Mouse (Mus musculus) liver, embryonic 11.5 days (tissue): Measurements from ENCODE around the gene Nipa2. TPM values are rescaled to one million over a fixed set of nuclear protein-coding genes. Genes with fewer than 3 reads are reported as not detected.

Experiments
- ATAC-seq: fragments of 200-750 bp; cut with Nextera tagmentation; replicated peaks from 2 replicates; pipeline ENCODE4 v1.8.0; 2017; ENCODE audit warnings: moderate number of reproducible peaks, mild to moderate bottlenecking, moderate TSS enrichment, moderate library complexity; ENCODE audit not compliant: low FRiP score
- DNase-seq: peaks from one replicate; pipeline ENCODE4 v3.0.0-alpha.2; 2017; ENCODE audit warnings: low spot score
- H3K27ac ChIP-seq: fragments of 300-500 bp; sonication (generic); 2 replicates; pipeline ENCODE4 v1.5.1; 2014; ENCODE audit warnings: mild to moderate bottlenecking, low read depth, low read length, control low read depth
- H3K27me3 ChIP-seq: fragments of 300-500 bp; sonication (generic); replicated peaks from 2 replicates; pipeline ENCODE4 v1.6.1; 2014; ENCODE audit warnings: low read length, mixed read lengths; ENCODE audit not compliant: control insufficient read depth, insufficient read depth
- H3K36me3 ChIP-seq: fragments of 300-500 bp; sonication (generic); 2 replicates; pipeline ENCODE4 v1.6.1; 2014; ENCODE audit warnings: mild to moderate bottlenecking, low read length, moderate library complexity, mixed read lengths; ENCODE audit not compliant: control insufficient read depth, insufficient read depth
- H3K4me1 ChIP-seq: fragments of 300-500 bp; sonication (generic); replicated peaks from 2 replicates; pipeline ENCODE4 v1.6.1; 2014; ENCODE audit warnings: low read length, mixed read lengths; ENCODE audit not compliant: control insufficient read depth, insufficient read depth
- H3K4me2 ChIP-seq: fragments of 300-500 bp; sonication (generic); 2 replicates; pipeline ENCODE4 v1.6.1; 2014; ENCODE audit warnings: mild to moderate bottlenecking, control low read depth, moderate library complexity
- H3K4me3 ChIP-seq: fragments of 300-500 bp; sonication (generic); 2 replicates; pipeline ENCODE4 v1.5.1; 2014; ENCODE audit warnings: low read depth, low read length, control low read depth
- H3K9ac ChIP-seq: fragments of 300-500 bp; sonication (generic); 2 replicates; pipeline ENCODE4 v1.6.1; 2014; ENCODE audit warnings: low read depth, low read length, control low read depth
- H3K9me3 ChIP-seq: fragments of 300-500 bp; sonication (generic); 2 replicates; pipeline ENCODE4 v1.6.1; 2016; ENCODE audit warnings: low read length, inconsistent platforms, mixed read lengths; ENCODE audit not compliant: control insufficient read depth
- WGBS: fragments of 180-500 bp; shearing (Covaris S2); extraction: QIAGEN DNeasy Blood & Tissue Kit; methylation state at CpG from one replicate; pipeline ENCODE4 v1.1.7; 2014; 5-methylcytosine and 5-hydroxymethylcytosine counted together
- polyA plus RNA-seq: library from polyadenylated mRNA; unstranded; fragments of >200 nt; fragmentation: Nextera tagmentation; extraction: Ambion mirVana; gene quantifications from 2 replicates; pipeline ENCODE4 v1.2.1, GENCODE M21; 2014

The Nipa2 gene
- 42.2 and 44.6 TPM in 2 replicates for polyA plus RNA-seq

DNA sequence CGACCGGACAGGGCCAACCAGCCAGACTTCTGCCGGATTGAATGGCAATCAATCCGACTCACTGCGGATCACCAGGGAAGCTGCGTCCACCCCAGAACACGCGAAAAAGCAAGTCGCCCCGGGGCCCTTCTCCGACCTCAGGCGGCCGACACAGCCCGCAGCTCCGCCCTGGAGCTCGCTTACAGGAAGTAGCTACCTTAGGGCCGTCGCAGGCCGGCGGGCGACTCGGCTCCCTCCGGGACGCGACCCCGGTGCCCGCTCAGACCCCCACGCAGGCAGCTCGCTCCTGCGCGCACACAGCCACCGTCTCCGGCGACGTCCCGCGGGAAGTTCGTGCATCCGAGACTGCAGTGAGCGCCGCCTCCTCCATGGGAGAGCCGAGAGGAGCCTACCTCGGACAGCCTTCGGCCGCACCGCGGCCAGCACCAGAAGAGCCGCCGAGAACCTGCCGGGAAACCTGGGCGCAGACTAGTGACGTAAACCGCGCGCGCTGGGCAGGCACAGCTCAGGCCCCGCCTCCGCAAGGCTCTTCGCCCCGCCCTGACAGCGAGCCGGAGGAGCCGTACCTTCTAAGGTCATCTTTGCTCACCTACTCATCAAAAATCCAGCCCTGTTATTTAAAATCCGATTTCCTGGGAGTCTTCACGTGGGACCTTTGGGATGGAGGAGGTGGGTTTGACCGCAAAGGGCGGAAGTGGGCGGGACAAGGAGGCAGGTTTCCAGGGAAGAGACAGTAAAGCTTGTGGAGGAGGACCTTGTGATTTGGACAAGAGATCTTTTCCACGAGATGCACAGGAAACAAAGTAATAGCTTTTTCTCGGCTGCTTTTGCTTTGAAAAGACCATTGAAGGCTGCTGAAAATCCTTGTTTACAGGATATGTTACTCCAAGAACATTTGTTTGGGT is at the start of gene Nipa2:
Nipa2 (minus strand) TSS at position 473 of the 905 bp plus-strand sequence.
- DNase-seq (peak; percentile 95), ATAC-seq (peak; percentile 96)
- Histone ChIP-seq H3K27ac (peak within 1 kb of the TSS; percentile 70), H3K9me3 (no peaks in the 10 kb centered on the region), H3K4me3 (peak within 1 kb of the TSS; percentile 85), H3K36me3 (no peaks in the 10 kb centered on the region; the same call in 1 of the 2 replicates), H3K4me1 (no peaks in the 10 kb centered on the region; the same call in 1 of the 2 replicates), H3K27me3 (no peaks in the 10 kb centered on the region), H3K9ac (peak within 1 kb of the TSS; percentile 82), H3K4me2 (peak within 1 kb of the TSS; percentile 76)
- WGBS: under 1% methylated on average over 70 of the region's 70 CpGs

DNA sequence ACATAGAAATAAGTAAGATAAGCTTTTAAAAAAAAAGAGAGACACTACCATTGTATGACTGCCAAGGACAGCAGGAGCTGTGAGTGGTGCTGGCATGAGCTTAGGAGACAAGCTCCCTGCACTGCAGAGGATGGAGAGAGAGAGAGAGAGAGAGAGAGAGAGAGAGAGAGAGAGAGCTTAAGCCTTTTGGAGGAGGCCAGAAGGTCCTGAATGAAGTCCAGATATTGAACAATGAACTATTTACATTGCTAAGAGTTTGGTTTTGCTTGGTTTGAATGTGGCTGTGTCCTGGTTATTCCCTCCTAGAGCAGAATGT is 48.7 kb upstream of the Nipa2 start:
- Histone ChIP-seq H3K27ac (no peak overlapping the region), H3K9ac (no peak overlapping the region), H3K4me3 (no peak overlapping the region), H3K4me2 (no peak overlapping the region), H3K9me3 (no peaks in the 10 kb centered on the region), H3K4me1 (peaks cover 17% of the 10 kb centered on the region), H3K27me3 (no peaks in the 10 kb centered on the region), H3K36me3 (no peaks in the 10 kb centered on the region; the same call in 1 of the 2 replicates)
- DNase-seq: no peak
- no peak for ATAC-seq

DNA sequence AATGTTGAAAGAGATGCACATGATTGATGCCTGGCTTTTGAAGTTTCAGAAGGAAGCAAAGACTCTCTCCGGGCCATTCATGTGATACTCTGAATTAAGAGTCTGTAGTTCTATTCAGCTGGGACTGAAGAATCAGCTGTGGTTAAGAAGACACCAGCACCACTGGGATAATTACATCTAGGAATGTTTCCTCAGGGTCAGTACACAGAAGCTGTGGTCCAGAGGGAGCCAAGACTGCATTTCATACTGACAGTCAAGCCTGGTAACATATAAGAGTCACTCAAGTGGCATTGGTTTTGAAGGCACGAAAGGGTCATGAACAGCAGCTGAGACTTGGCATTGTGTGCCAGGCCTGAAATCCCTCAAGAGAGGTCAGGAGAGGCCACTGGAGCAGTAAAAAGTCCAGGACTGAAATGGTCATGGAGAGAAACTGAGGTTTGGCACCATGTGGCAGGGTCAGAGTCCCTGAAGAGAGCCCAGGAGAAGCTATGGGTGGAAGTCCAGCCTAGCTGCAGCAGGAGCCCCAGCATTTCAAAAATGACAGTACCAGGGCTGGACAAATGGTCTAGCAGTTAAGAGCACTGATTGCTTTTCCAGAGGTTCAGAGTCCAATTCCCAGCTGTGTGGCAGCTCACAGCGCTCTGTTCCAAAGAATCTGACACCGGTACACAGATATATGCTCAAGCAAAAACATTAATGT is 48.2 kb upstream of the Nipa2 start:
- H3K9ac ChIP-seq: no peak overlapping the region
- 85% methylated on average over 4 of the region's 4 CpGs for WGBS
- no peak overlapping the region for H3K27ac ChIP-seq
- ATAC-seq (no peak), DNase-seq (no peak)
- no peaks in the 10 kb centered on the region; the same call in 1 of the 2 replicates for H3K36me3 ChIP-seq
- H3K4me1 ChIP-seq: peaks cover 12% of the 10 kb centered on the region; the same call in 1 of the 2 replicates
- no peak overlapping the region for H3K4me3 ChIP-seq
- H3K9me3 ChIP-seq: no peaks in the 10 kb centered on the region
- H3K27me3 ChIP-seq: no peaks in the 10 kb centered on the region
- H3K4me2 ChIP-seq: no peak overlapping the region

DNA sequence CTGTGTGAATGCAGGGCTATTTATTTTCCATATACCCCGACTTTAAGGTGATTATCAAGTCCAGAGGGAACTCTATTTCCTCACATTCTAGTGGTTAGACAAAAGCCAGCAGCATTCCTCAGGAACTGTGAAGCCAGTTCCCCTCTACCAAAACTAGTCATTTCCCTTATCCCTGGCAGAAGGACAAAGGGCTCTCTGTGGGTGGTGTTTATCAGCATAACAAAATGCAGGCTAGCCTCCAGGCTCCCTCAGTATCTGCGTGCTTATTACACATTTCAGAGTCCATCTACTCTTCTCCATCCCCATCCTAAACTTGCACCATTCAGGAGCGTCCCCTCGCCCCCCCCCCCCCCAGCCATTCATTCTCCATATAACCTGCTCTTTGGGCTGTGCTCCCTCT is 36.7 kb upstream of the Nipa2 start:
- Histone ChIP-seq H3K27me3 (no peaks in the 10 kb centered on the region), H3K9ac (no peak overlapping the region), H3K4me2 (no peak overlapping the region), H3K4me3 (no peak overlapping the region), H3K9me3 (no peaks in the 10 kb centered on the region), H3K27ac (no peak overlapping the region), H3K36me3 (no peaks in the 10 kb centered on the region), H3K4me1 (peaks cover 3% of the 10 kb centered on the region; the same call in 1 of the 2 replicates)
- 32% methylated on average over 4 of the region's 4 CpGs for WGBS
- DNase-seq (no peak), ATAC-seq (peak; percentile 65)

DNA sequence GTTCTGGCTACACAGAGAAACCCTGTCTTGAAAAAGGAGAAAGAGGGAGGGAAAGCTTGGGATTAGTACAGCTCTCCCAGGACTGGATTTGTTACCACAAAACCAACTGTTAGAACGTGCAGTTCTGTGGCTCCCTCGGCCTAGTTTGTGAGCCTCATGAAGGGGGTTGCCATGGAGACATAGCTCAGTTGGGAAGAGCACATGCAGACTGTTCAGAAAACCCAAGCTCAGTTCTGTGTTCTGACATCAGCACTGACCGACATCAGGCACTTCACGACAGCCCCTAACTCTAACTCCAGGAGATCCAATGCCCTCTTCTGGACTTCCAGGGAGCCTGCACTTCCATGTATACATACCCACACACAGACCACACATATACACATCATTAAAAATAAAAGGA is 32.7 kb upstream of the Nipa2 start:
- 69% methylated on average over 4 of the region's 4 CpGs for WGBS
- ATAC-seq: peak; percentile 40; the same call in 1 of the 2 replicates

DNA sequence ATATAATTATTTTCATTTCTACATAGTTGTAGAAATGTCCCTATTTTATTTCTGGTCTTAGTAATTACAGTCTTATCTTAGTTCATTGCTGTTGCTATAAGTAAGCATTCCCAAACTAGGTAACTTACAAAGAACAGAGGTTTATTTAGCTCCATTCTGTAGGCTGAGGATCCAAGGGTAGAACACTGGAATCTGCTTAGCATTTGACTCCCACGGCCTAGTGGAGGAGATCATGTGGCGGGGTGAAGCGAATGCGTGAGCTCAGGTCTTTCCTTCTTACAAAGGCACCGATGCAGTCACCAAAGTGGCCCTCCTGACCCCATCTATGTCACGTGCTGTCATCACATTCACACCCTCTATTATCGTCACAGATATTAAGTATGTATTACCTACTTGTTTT is 29.6 kb upstream of the Nipa2 start:
- DNase-seq: no peak
- no peak overlapping the region for H3K9ac ChIP-seq
- no peaks in the 10 kb centered on the region for H3K9me3 ChIP-seq
- no peak overlapping the region for H3K27ac ChIP-seq
- H3K4me1 ChIP-seq: no peaks in the 10 kb centered on the region
- H3K4me2 ChIP-seq: no peak overlapping the region
- peaks cover 3% of the 10 kb centered on the region; the same call in 1 of the 2 replicates for H3K36me3 ChIP-seq
- WGBS: 91% methylated on average over 7 of the region's 7 CpGs
- no peaks in the 10 kb centered on the region for H3K27me3 ChIP-seq
- no peak for ATAC-seq
- no peak overlapping the region for H3K4me3 ChIP-seq

More for the DNA sequence above, 32.7 kb upstream of the Nipa2 start:
- H3K9ac ChIP-seq: no peak overlapping the region
- DNase-seq: no peak
- no peak overlapping the region for H3K4me3 ChIP-seq
- no peak overlapping the region for H3K27ac ChIP-seq
- peaks cover 3% of the 10 kb centered on the region; the same call in 1 of the 2 replicates for H3K4me1 ChIP-seq
- no peaks in the 10 kb centered on the region for H3K27me3 ChIP-seq
- peaks cover 3% of the 10 kb centered on the region; the same call in 1 of the 2 replicates for H3K36me3 ChIP-seq
- no peaks in the 10 kb centered on the region for H3K9me3 ChIP-seq
- H3K4me2 ChIP-seq: no peak overlapping the region

DNA sequence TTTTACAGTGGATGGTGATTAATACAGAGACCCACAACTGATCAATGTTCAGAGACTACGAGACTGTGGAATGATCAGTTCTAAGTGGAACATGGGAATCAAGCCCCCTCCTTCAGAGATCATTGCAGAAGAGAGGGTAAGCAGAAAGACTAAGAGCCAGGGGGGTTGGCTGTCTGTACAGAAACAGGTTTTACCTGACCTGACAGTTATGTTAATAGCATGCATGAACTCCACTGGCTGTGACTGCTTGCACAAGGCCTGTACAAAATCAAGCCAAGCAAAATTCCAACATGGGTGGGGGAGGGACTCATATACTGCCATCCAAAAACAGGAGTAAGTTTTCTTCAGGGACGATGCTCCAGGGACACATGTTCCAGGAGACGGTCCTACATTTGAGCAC is 28.9 kb upstream of the Nipa2 start:
- H3K27ac ChIP-seq: no peak overlapping the region
- no peak overlapping the region for H3K4me3 ChIP-seq
- no peaks in the 10 kb centered on the region for H3K27me3 ChIP-seq
- WGBS: 94% methylated on average over 3 of the region's 3 CpGs
- H3K36me3 ChIP-seq: peaks cover 3% of the 10 kb centered on the region; the same call in 1 of the 2 replicates
- H3K9ac ChIP-seq: no peak overlapping the region
- no peaks in the 10 kb centered on the region for H3K4me1 ChIP-seq
- no peak overlapping the region for H3K4me2 ChIP-seq
- no peak for ATAC-seq
- DNase-seq: no peak
- no peaks in the 10 kb centered on the region for H3K9me3 ChIP-seq

DNA sequence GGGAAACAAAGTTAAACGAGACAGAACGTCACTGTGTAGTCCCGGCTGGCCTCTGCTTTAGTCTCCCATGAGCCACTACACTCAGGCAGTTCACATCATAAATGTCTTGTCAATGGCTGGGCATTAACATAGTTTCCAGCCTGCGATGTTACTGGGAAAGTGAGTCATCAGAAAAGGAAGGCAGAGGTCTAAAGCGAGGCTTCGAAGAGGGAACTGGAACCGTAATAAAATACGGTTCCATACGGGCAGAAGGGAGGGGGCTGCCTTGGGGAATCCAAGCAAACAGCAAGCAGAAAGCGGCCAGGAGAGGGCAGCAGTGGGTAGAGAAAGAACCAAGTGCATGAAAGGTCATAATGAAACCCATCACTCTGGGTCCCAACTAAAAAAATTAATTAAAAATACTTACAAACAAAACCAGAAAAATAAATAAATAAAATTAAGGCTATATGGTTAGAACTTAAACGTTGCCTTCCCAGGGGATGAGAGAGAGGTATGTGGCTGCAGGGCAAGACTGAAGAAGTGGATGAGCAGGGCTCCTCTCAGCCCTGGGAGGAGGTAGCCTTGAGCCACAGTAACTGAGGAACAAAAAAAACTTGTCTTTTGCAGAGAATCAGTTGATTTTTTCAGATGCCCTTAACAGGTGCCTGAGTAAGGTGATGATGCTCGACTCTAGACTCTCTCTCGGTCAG is 24.4 kb upstream of the Nipa2 start:
- Histone ChIP-seq H3K4me1 (peaks cover 8% of the 10 kb centered on the region), H3K27ac (no peak overlapping the region), H3K36me3 (peaks cover 3% of the 10 kb centered on the region; the same call in 1 of the 2 replicates), H3K4me2 (peak overlapping the region; percentile 18; the same call in 1 of the 2 replicates), H3K9me3 (no peaks in the 10 kb centered on the region), H3K27me3 (no peaks in the 10 kb centered on the region), H3K9ac (no peak overlapping the region), H3K4me3 (no peak overlapping the region)
- DNase-seq (peak; percentile 69), ATAC-seq (peak; percentile 79)
- 33% methylated on average over 13 of the region's 13 CpGs for WGBS
